Mouse (Mus musculus) myocyte (in vitro differentiated cells): ENCODE results near the gene Mettl15.

Source experiments
- CEBPB ChIP-seq: IDR thresholded peaks from 2 replicates; pipeline ENCODE4 v1.6.1; 2011; ENCODE audit warnings: mild to moderate bottlenecking, moderate library complexity; ENCODE audit not compliant: poor library complexity, insufficient read depth, severe bottlenecking
- E2F4 ChIP-seq: IDR thresholded peaks from one replicate; pipeline ENCODE4 v1.6.1; 2011; ENCODE audit warnings: mild to moderate bottlenecking, control low read depth, moderate library complexity; ENCODE audit not compliant: insufficient read depth
- MAX ChIP-seq: IDR thresholded peaks from one replicate; pipeline ENCODE4 v1.6.1; 2011; ENCODE audit warnings: low read depth, mild to moderate bottlenecking, control low read depth
- MYOD1 ChIP-seq, 3 experiments: IDR thresholded peaks; one replicate each; pipeline ENCODE4 v1.6.1; 2011; ENCODE audit warnings: control low read depth in 2 of 3, low read depth in 2 of 3, mild to moderate bottlenecking in 2 of 3, moderate library complexity in 1 of 3; ENCODE audit not compliant: insufficient read length in 2 of 3, control insufficient read depth in 1 of 3
- MYOG ChIP-seq, 3 experiments: IDR thresholded peaks; one replicate each; pipeline ENCODE4 v1.6.1; 2011; ENCODE audit warnings: control low read depth in 2 of 3, low read depth in 2 of 3, mild to moderate bottlenecking in 2 of 3; ENCODE audit not compliant: insufficient read length in 2 of 3, control insufficient read depth in 1 of 3, insufficient read depth in 1 of 3
- POLR2A ChIP-seq: IDR thresholded peaks from one replicate; pipeline ENCODE4 v1.6.1; 2011; ENCODE audit warnings: low read depth, mild to moderate bottlenecking, control low read depth, moderate library complexity; ENCODE audit not compliant: insufficient read length
- POLR2AphosphoS2 ChIP-seq: IDR thresholded peaks from one replicate; pipeline ENCODE4 v1.6.1; 2011; ENCODE audit warnings: low read depth, control low read depth; ENCODE audit not compliant: insufficient read length
- SRF ChIP-seq: IDR thresholded peaks from one replicate; pipeline ENCODE4 v1.6.1; 2011; ENCODE audit warnings: low read depth; ENCODE audit not compliant: control insufficient read depth, insufficient read length
- TCF12 ChIP-seq: IDR thresholded peaks from one replicate; pipeline ENCODE4 v1.6.1; 2011; ENCODE audit warnings: mild to moderate bottlenecking, control low read depth; ENCODE audit not compliant: poor library complexity, insufficient read depth, severe bottlenecking
- TCF3 ChIP-seq: IDR thresholded peaks from one replicate; pipeline ENCODE4 v1.6.1; 2011; ENCODE audit warnings: low read depth, control low read depth; ENCODE audit not compliant: insufficient read length
- USF1 ChIP-seq: IDR thresholded peaks from one replicate; pipeline ENCODE4 v1.6.1; 2011; ENCODE audit warnings: low read depth, mild to moderate bottlenecking, control low read depth, moderate library complexity

GRCm38 (mm10) chr2:109049686-109050085 is 230.9 kb downstream of the Mettl15 start:
- TF ChIP-seq USF1 (no peak), POLR2A (no peak), MAX (no peak), CEBPB (no peak), TCF3 (no peak), POLR2AphosphoS2 (no peak), SRF (no peak), E2F4 (no peak), TCF12 (no peak), MYOD1 (IDR thresholded peaks at IDR 0.05; ENCODE audit: control insufficient read depth in 1 of 3, insufficient read length in 2 of 3, low read depth in 2 of 3) (no peak), MYOG (IDR thresholded peaks at IDR 0.05; ENCODE audit: control insufficient read depth in 1 of 3, insufficient read depth in 1 of 3, insufficient read length in 2 of 3, low read depth in 2 of 3) (no peak)
